11 mouse cellular contexts compared by ENCODE assay signal in the genomic region with DNA sequence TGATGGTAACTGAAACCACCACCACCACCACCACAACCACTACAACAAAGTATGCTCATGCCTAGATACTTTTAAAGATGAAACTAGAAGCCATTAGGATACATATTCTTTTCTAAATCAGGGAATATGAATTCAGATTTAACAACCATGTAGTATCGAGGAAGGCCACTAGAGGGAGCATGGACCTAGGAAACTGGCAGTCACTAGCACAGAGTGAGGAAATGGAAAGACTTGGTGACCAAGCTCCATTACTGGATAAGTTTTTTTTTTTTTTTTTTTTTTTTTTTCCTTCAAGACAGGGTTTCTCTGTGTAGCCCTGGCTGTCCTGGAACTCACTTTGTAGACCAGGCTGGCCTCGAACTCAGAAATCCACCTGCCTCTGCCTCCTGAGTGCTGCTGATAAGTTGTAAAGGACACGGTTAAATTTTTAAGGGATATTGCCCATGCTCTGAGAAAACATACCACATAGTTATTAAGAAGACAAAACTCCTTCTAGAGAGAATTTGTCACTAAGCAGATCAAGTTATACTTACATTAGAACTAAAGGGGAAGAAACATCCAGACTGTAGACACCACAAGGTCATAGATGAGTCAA. TPM values are rescaled to one million over a fixed set of nuclear protein-coding genes. Genes with fewer than 3 reads are reported as not detected.
DNase-seq lines count a peak whose midpoint lies in the region; ATAC-seq and TF ChIP-seq lines count a peak whose summit lies in the region.
"Had no signal": no experiment of that assay in that cellular context is flagged by ENCODE, and none has a peak within 500 bp of the region (broad histone marks: within the 10 kb centered on the region; RNA-seq: fewer than 3 reads in every experiment).

No protein-coding gene starts in this region.

- no peak overlapping the region for H3K27ac ChIP-seq in gastrocnemius, adult 2 months
- H3K27ac ChIP-seq in testis, adult 2 months (ENCODE audit: control insufficient read depth, insufficient read depth, low read depth, low read length): no peak overlapping the region
- no peak overlapping the region for H3K27ac ChIP-seq in cortical plate, adult 2 months (ENCODE audit: insufficient read depth, low read length)
- no peak overlapping the region for H3K27ac ChIP-seq in hindbrain, embryonic 14.5 days
- H3K27ac ChIP-seq in lung, embryonic 16.5 days (ENCODE audit: low read length): no peak overlapping the region
- H3K27ac ChIP-seq: limb, embryonic 13.5 days had no signal

- TF ChIP-seq CTCF in gastrocnemius, adult 2 months (IDR thresholded peaks at IDR 0.05): peak; percentile 73
- 0 out of 2 replicates have a peak, but pooled peaks have one; percentile 8 for TF ChIP-seq CTCF in testis, adult 2 months (IDR thresholded peaks at IDR 0.05; ENCODE audit: control insufficient read depth, insufficient read depth, insufficient replicate concordance, low read depth, low read length)
- TF ChIP-seq CTCF in cortical plate, adult 2 months (IDR thresholded peaks at IDR 0.05; ENCODE audit: extremely low read depth, insufficient read depth, low read length): peak; percentile 91

- no peaks in the 10 kb centered on the region for H3K9me3 ChIP-seq in hindbrain, embryonic 14.5 days (ENCODE audit: control insufficient read depth, low read length)
- no peaks in the 10 kb centered on the region for H3K9me3 ChIP-seq in lung, embryonic 16.5 days (ENCODE audit: control insufficient read depth, low read length)
- H3K9me3 ChIP-seq: limb, embryonic 13.5 days had no signal

- 37% methylated on average over 3 of the region's 3 CpGs for WGBS in hindbrain, embryonic 14.5 days
- 50% methylated on average over 3 of the region's 3 CpGs for WGBS in lung, embryonic 16.5 days

- intact Hi-C loops in gastrocnemius, adult 2 months (cut with DNase I): no loop called here
- intact Hi-C loops in gastrocnemius, postnatal 14 days (cut with DNase I; ENCODE audit: low total_unique reads): no loop called here

- no peak for TF ChIP-seq POLR2A in testis, adult 2 months (IDR thresholded peaks at IDR 0.05; ENCODE audit: control insufficient read depth, low read depth, low read length)
- no peak for TF ChIP-seq POLR2A in cortical plate, adult 2 months (IDR thresholded peaks at IDR 0.05; ENCODE audit: extremely low read depth, insufficient read depth, low read length)

- no peak for DNase-seq in gastrocnemius, adult 2 months
- DNase-seq in gastrocnemius, postnatal 14 days: no peak
- no peak for DNase-seq in testis, postnatal 14 days (ENCODE audit: low spot score)
- DNase-seq in hindbrain, embryonic 14.5 days (ENCODE audit: low spot score): peak; percentile 92
- peak; percentile 41 for DNase-seq in thymus, postnatal 4 days

- no peaks in the 10 kb centered on the region for H3K27me3 ChIP-seq in testis, adult 2 months (ENCODE audit: control insufficient read depth, insufficient read depth, low read length)
- H3K27me3 ChIP-seq in hindbrain, embryonic 14.5 days (ENCODE audit: control insufficient read depth, insufficient read depth, low read length): no peaks in the 10 kb centered on the region
- no peaks in the 10 kb centered on the region for H3K27me3 ChIP-seq in lung, embryonic 16.5 days (ENCODE audit: control insufficient read depth, insufficient read depth, low read depth, low read length)

- H3K36me3 ChIP-seq in testis, adult 2 months (ENCODE audit: control insufficient read depth, insufficient read depth, low read length): no peaks in the 10 kb centered on the region
- no peaks in the 10 kb centered on the region for H3K36me3 ChIP-seq in hindbrain, embryonic 14.5 days (replicated peaks; ENCODE audit: control insufficient read depth, insufficient read depth)
- H3K36me3 ChIP-seq in lung, embryonic 16.5 days (ENCODE audit: control insufficient read depth, insufficient read depth, low read length): no peaks in the 10 kb centered on the region
- H3K36me3 ChIP-seq: limb, embryonic 13.5 days had no signal

- no peak overlapping the region for H3K4me3 ChIP-seq in gastrocnemius, adult 2 months
- no peak overlapping the region for H3K4me3 ChIP-seq in testis, adult 2 months (ENCODE audit: control insufficient read depth, low read depth, low read length)
- no peak overlapping the region for H3K4me3 ChIP-seq in cortical plate, adult 2 months (ENCODE audit: insufficient read depth, low read length)
- H3K4me3 ChIP-seq in hindbrain, embryonic 14.5 days (replicated peaks; ENCODE audit: low read length): no peak overlapping the region
- no peak overlapping the region for H3K4me3 ChIP-seq in lung, embryonic 16.5 days (ENCODE audit: low read length)
- H3K4me3 ChIP-seq: limb, embryonic 13.5 days had no signal

- ATAC-seq in hindbrain, embryonic 14.5 days (ENCODE audit: low FRiP score): peak; percentile 55; the same call in 1 of the 2 replicates
- peak; percentile 41; the same call in 1 of the 2 replicates for ATAC-seq in lung, embryonic 16.5 days (ENCODE audit: low read depth)

- no peaks in the 10 kb centered on the region for H3K4me1 ChIP-seq in testis, adult 2 months (ENCODE audit: control insufficient read depth, insufficient read depth, low read length)
- no peaks in the 10 kb centered on the region for H3K4me1 ChIP-seq in cortical plate, adult 2 months (ENCODE audit: control insufficient read depth, insufficient read depth, low read length)
- H3K4me1 ChIP-seq in hindbrain, embryonic 14.5 days (replicated peaks; ENCODE audit: control insufficient read depth, insufficient read depth, low read length): no peaks in the 10 kb centered on the region
- H3K4me1 ChIP-seq in lung, embryonic 16.5 days (replicated peaks; ENCODE audit: control insufficient read depth, insufficient read depth, low read length): no peaks in the 10 kb centered on the region

- H3K9ac ChIP-seq in hindbrain, embryonic 14.5 days: no peak overlapping the region
- no peak overlapping the region for H3K9ac ChIP-seq in lung, embryonic 16.5 days (ENCODE audit: low read length)
- H3K9ac ChIP-seq: limb, embryonic 13.5 days had no signal

- no peak overlapping the region for H3K4me2 ChIP-seq in hindbrain, embryonic 14.5 days (replicated peaks)
- no peak overlapping the region for H3K4me2 ChIP-seq in lung, embryonic 16.5 days (ENCODE audit: low read depth, low read length)
- H3K4me2 ChIP-seq: limb, embryonic 13.5 days had no signal

RNA-seq across cellular contexts. Expression of gene Glycam1, which starts 12.7 kb away (rescaled TPM):
- not detected for total RNA-seq in gastrocnemius, adult 2 months (2021)
- not detected for total RNA-seq in gastrocnemius, postnatal 14 days (2021)
- not detected in 2 replicates for polyA plus RNA-seq in testis, adult 2 months (2012; rRNA removed)
- 0.40 and 0.44 TPM in 2 replicates for polyA plus RNA-seq in cortical plate, adult 2 months (2012; rRNA removed)
- polyA plus RNA-seq in hindbrain, embryonic 14.5 days (2014; fragmentation: Nextera tagmentation; extraction: Ambion mirVana): not detected in 2 replicates
- not detected in 2 replicates for polyA plus RNA-seq in lung, embryonic 16.5 days (2015; fragmentation: Nextera tagmentation; extraction: Ambion mirVana)
- total RNA-seq: adrenal gland, adult 18-20 months had no signal
- polyA plus RNA-seq: limb, embryonic 13.5 days; stomach, embryonic 16.5 days had no signal

RNA-seq across cellular contexts. Expression of gene Ppp1r1a, which starts 14.4 kb away (rescaled TPM):
- 100 to 1,000 TPM in 1 of 2 experiments, 10 to 100 TPM in 1; 67.6 to 107 TPM for total RNA-seq in gastrocnemius, adult 2 months (2021)
- total RNA-seq in gastrocnemius, postnatal 14 days (2021): 10 to 100 TPM; 42.5 to 58.1 TPM
- polyA plus RNA-seq in testis, adult 2 months (2012; rRNA removed): 0.07 and 0.35 TPM in 2 replicates
- 171 and 174 TPM in 2 replicates for polyA plus RNA-seq in cortical plate, adult 2 months (2012; rRNA removed)
- 124 and 125 TPM in 2 replicates for polyA plus RNA-seq in hindbrain, embryonic 14.5 days (2014; fragmentation: Nextera tagmentation; extraction: Ambion mirVana)
- polyA plus RNA-seq in lung, embryonic 16.5 days (2015; fragmentation: Nextera tagmentation; extraction: Ambion mirVana): 6.9 and 8.2 TPM in 2 replicates

RNA-seq across cellular contexts. Expression of gene Pde1b, which starts 49.4 kb away (rescaled TPM):
- total RNA-seq in gastrocnemius, adult 2 months (2021): under 1 TPM; 0.42 to 0.51 TPM
- 1 to 10 TPM in 1 of 2 experiments, under 1 TPM in 1; 0.94 to 1.2 TPM for total RNA-seq in gastrocnemius, postnatal 14 days (2021)
- polyA plus RNA-seq in testis, adult 2 months (2012; rRNA removed): 4.2 and 5.4 TPM in 2 replicates
- polyA plus RNA-seq in cortical plate, adult 2 months (2012; rRNA removed): 129 and 208 TPM in 2 replicates
- 88.9 and 90.0 TPM in 2 replicates for polyA plus RNA-seq in hindbrain, embryonic 14.5 days (2014; fragmentation: Nextera tagmentation; extraction: Ambion mirVana)
- 2.3 and 2.8 TPM in 2 replicates for polyA plus RNA-seq in lung, embryonic 16.5 days (2015; fragmentation: Nextera tagmentation; extraction: Ambion mirVana)

Comparison
In these comparisons a context has a peak if more than half of its experiments do, and no peak if none do; other contexts are left out.
1. DNase-seq: peak in hindbrain, embryonic 14.5 days (single experiment) and thymus, postnatal 4 days (single experiment); none in gastrocnemius, adult 2 months (single experiment), gastrocnemius, postnatal 14 days (single experiment) and testis, postnatal 14 days (single experiment).
2. CTCF ChIP-seq: peak in every context shown above with its lines; median percentile 91 in cortical plate, adult 2 months; 73 in gastrocnemius, adult 2 months; 8 in testis, adult 2 months.
3. RNA of gene Ppp1r1a, which starts 14.4 kb away (polyA plus RNA-seq): 171 to 174 TPM in cortical plate, adult 2 months and 124 to 125 TPM in hindbrain, embryonic 14.5 days; 6.9 to 8.2 TPM in lung, embryonic 16.5 days and 0.07 to 0.35 TPM in testis, adult 2 months; every median in the first group is over 10 times any median in the second.
4. RNA of gene Pde1b, which starts 49.4 kb away (polyA plus RNA-seq): 129 to 208 TPM in cortical plate, adult 2 months and 88.9 to 90.0 TPM in hindbrain, embryonic 14.5 days; 4.2 to 5.4 TPM in testis, adult 2 months and 2.3 to 2.8 TPM in lung, embryonic 16.5 days; every median in the first group is over 10 times any median in the second.